Mouse (Mus musculus) forebrain, embryonic 16.5 days (tissue): Measurements from ENCODE around the gene Sh3glb2. TPM values are rescaled to one million over a fixed set of nuclear protein-coding genes. Genes with fewer than 3 reads are reported as not detected.

Source experiments
- ATAC-seq: fragments of 200-750 bp; cut with Nextera tagmentation; 2 replicates; pipeline ENCODE4 v1.8.0; 2017; ENCODE audit warnings: mild to moderate bottlenecking, moderate library complexity
- H3K27ac ChIP-seq: fragments of 300-500 bp; sonication (generic); 2 replicates; pipeline ENCODE4 v1.5.1; 2014; ENCODE audit warnings: low read length, control low read depth
- H3K27me3 ChIP-seq: fragments of 300-500 bp; sonication (generic); replicated peaks from 2 replicates; pipeline ENCODE4 v1.6.1; 2014; ENCODE audit warnings: low read length; ENCODE audit not compliant: control insufficient read depth, insufficient read depth
- H3K36me3 ChIP-seq: fragments of 300-500 bp; sonication (generic); 2 replicates; pipeline ENCODE4 v1.6.1; 2014; ENCODE audit not compliant: control insufficient read depth, insufficient read depth
- H3K4me1 ChIP-seq: fragments of 300-500 bp; sonication (generic); replicated peaks from 2 replicates; pipeline ENCODE4 v1.6.1; 2014; ENCODE audit warnings: low read length; ENCODE audit not compliant: control insufficient read depth, insufficient read depth
- H3K4me2 ChIP-seq: fragments of 300-500 bp; sonication (generic); 2 replicates; pipeline ENCODE4 v1.6.1; 2014; ENCODE audit warnings: mild to moderate bottlenecking, low read length, control low read depth
- H3K4me3 ChIP-seq: fragments of 300-500 bp; sonication (generic); replicated peaks from 2 replicates; pipeline ENCODE4 v1.5.1; 2014; ENCODE audit warnings: mild to moderate bottlenecking, low read length, control low read depth
- H3K9ac ChIP-seq: fragments of 300-500 bp; sonication (generic); replicated peaks from 2 replicates; pipeline ENCODE4 v1.6.1; 2014; ENCODE audit warnings: low read depth, low read length, control low read depth
- H3K9me3 ChIP-seq: fragments of 300-500 bp; sonication (generic); 2 replicates; pipeline ENCODE4 v1.6.1; 2016; ENCODE audit warnings: low read length; ENCODE audit not compliant: control insufficient read depth
- WGBS: fragments of 180-500 bp; shearing (Covaris S2); extraction: QIAGEN DNeasy Blood & Tissue Kit; methylation state at CpG from one replicate; pipeline ENCODE4 v1.1.7; 2014; 5-methylcytosine and 5-hydroxymethylcytosine counted together
- polyA plus RNA-seq: library from polyadenylated mRNA; unstranded; fragments of >200 nt; fragmentation: Nextera tagmentation; extraction: Ambion mirVana; gene quantifications from 2 replicates; pipeline ENCODE4 v1.2.1, GENCODE M21; 2015

The Sh3glb2 gene
- polyA plus RNA-seq, 1 experiment from 2014 or later, result 203 TPM

- no peaks in the 10 kb centered on the region for H3K4me1 ChIP-seq
- no peak overlapping the region for H3K9ac ChIP-seq
- no peaks in the 10 kb centered on the region for H3K9me3 ChIP-seq
- no peak overlapping the region for H3K4me3 ChIP-seq
- no peak overlapping the region for H3K27ac ChIP-seq
- no peak for ATAC-seq
- no peak overlapping the region for H3K4me2 ChIP-seq
- H3K36me3 ChIP-seq, result peaks cover 62% of the 10 kb centered on the region
- 76% methylated on average over 3 of the region's 3 CpGs for WGBS
- H3K27me3 ChIP-seq, result no peaks in the 10 kb centered on the region
Measured at GRCm38 (mm10) chr2:30328791-30329190, 30.3 kb downstream of the Sh3glb2 start.

GRCm38 (mm10) chr2:30327276-30327675, 31.9 kb downstream of the Sh3glb2 start:
- Histone ChIP-seq H3K27me3 (no peaks in the 10 kb centered on the region), H3K9me3 (no peaks in the 10 kb centered on the region), H3K36me3 (peaks cover 65% of the 10 kb centered on the region), H3K4me3 (no peak overlapping the region), H3K27ac (no peak overlapping the region), H3K4me1 (no peaks in the 10 kb centered on the region), H3K4me2 (no peak overlapping the region), H3K9ac (no peak overlapping the region)
- WGBS, result 92% methylated on average over 7 of the region's 7 CpGs
- no peak for ATAC-seq

GRCm38 (mm10) chr2:30325296-30325695, 33.8 kb downstream of the Sh3glb2 start:
- WGBS, result 93% methylated on average over 5 of the region's 5 CpGs
- H3K27me3 ChIP-seq, result no peaks in the 10 kb centered on the region
- peaks cover 75% of the 10 kb centered on the region for H3K36me3 ChIP-seq
- H3K4me2 ChIP-seq, result no peak overlapping the region
- no peak for ATAC-seq
- no peak overlapping the region for H3K4me3 ChIP-seq
- H3K9me3 ChIP-seq, result no peaks in the 10 kb centered on the region
- no peaks in the 10 kb centered on the region for H3K4me1 ChIP-seq
- H3K27ac ChIP-seq, result no peak overlapping the region
- H3K9ac ChIP-seq, result no peak overlapping the region

GRCm38 (mm10) chr2:30323111-30323510, 36.0 kb downstream of the Sh3glb2 start:
- peaks cover 69% of the 10 kb centered on the region for H3K36me3 ChIP-seq
- H3K4me1 ChIP-seq, result no peaks in the 10 kb centered on the region
- no peak for ATAC-seq
- H3K9me3 ChIP-seq, result no peaks in the 10 kb centered on the region
- no peak overlapping the region for H3K4me3 ChIP-seq
- no peak overlapping the region for H3K4me2 ChIP-seq
- 96% methylated on average over 7 of the region's 7 CpGs for WGBS
- H3K27me3 ChIP-seq, result no peaks in the 10 kb centered on the region
- no peak overlapping the region for H3K27ac ChIP-seq
- H3K9ac ChIP-seq, result no peak overlapping the region

GRCm38 (mm10) chr2:30319260-30319659, 39.9 kb downstream of the Sh3glb2 start:
- Histone ChIP-seq H3K27me3 (no peaks in the 10 kb centered on the region), H3K9ac (no peak overlapping the region), H3K4me3 (no peak overlapping the region), H3K4me1 (no peaks in the 10 kb centered on the region), H3K4me2 (no peak overlapping the region), H3K27ac (no peak overlapping the region), H3K36me3 (peaks cover 69% of the 10 kb centered on the region), H3K9me3 (no peaks in the 10 kb centered on the region)
- no peak for ATAC-seq
- 93% methylated on average over 4 of the region's 4 CpGs for WGBS

- H3K4me3 ChIP-seq, result no peak overlapping the region
- H3K4me2 ChIP-seq, result no peak overlapping the region
- WGBS, result 94% methylated on average over 5 of the region's 5 CpGs
- H3K4me1 ChIP-seq, result no peaks in the 10 kb centered on the region
- no peaks in the 10 kb centered on the region for H3K9me3 ChIP-seq
- H3K36me3 ChIP-seq, result peaks cover 60% of the 10 kb centered on the region
- ATAC-seq, result no peak
- H3K27ac ChIP-seq, result no peak overlapping the region
- no peaks in the 10 kb centered on the region for H3K27me3 ChIP-seq
- H3K9ac ChIP-seq, result no peak overlapping the region
Measured at GRCm38 (mm10) chr2:30316955-30317354, 42.2 kb downstream of the Sh3glb2 start.

GRCm38 (mm10) chr2:30316136-30316535, 43.0 kb downstream of the Sh3glb2 start:
- Histone ChIP-seq H3K27me3 (no peaks in the 10 kb centered on the region), H3K27ac (no peak overlapping the region), H3K4me3 (no peak overlapping the region), H3K4me1 (no peaks in the 10 kb centered on the region), H3K4me2 (no peak overlapping the region), H3K36me3 (peaks cover 56% of the 10 kb centered on the region), H3K9me3 (no peaks in the 10 kb centered on the region), H3K9ac (no peak overlapping the region)
- 94% methylated on average over 4 of the region's 4 CpGs for WGBS
- ATAC-seq, result no peak

GRCm38 (mm10) chr2:30311481-30311880, 47.7 kb downstream of the Sh3glb2 start:
- Histone ChIP-seq H3K4me1 (no peaks in the 10 kb centered on the region), H3K4me2 (no peak overlapping the region), H3K27me3 (no peaks in the 10 kb centered on the region), H3K36me3 (peaks cover 55% of the 10 kb centered on the region), H3K9me3 (no peaks in the 10 kb centered on the region), H3K4me3 (no peak overlapping the region), H3K27ac (no peak overlapping the region), H3K9ac (no peak overlapping the region)
- WGBS, result 90% methylated on average over 2 of the region's 2 CpGs
- no peak for ATAC-seq

GRCm38 (mm10) chr2:30309351-30309750, 49.8 kb downstream of the Sh3glb2 start:
- Histone ChIP-seq H3K27me3 (no peaks in the 10 kb centered on the region), H3K27ac (no peak overlapping the region), H3K4me3 (no peak overlapping the region), H3K4me2 (no peak overlapping the region), H3K9me3 (no peaks in the 10 kb centered on the region), H3K9ac (no peak overlapping the region), H3K36me3 (peaks cover 52% of the 10 kb centered on the region), H3K4me1 (no peaks in the 10 kb centered on the region)
- no peak for ATAC-seq
- WGBS, result 95% methylated on average over 3 of the region's 3 CpGs

- ATAC-seq, result no peak
- H3K4me3 ChIP-seq, result no peak overlapping the region
- peaks cover 46% of the 10 kb centered on the region for H3K36me3 ChIP-seq
- H3K4me1 ChIP-seq, result no peaks in the 10 kb centered on the region
- 94% methylated on average over 7 of the region's 7 CpGs for WGBS
- H3K4me2 ChIP-seq, result no peak overlapping the region
- H3K9ac ChIP-seq, result no peak overlapping the region
- no peak overlapping the region for H3K27ac ChIP-seq
- H3K9me3 ChIP-seq, result no peaks in the 10 kb centered on the region
- H3K27me3 ChIP-seq, result no peaks in the 10 kb centered on the region
Measured at GRCm38 (mm10) chr2:30306087-30306486, 53.0 kb downstream of the Sh3glb2 start.
